Mouse (Mus musculus) kidney, adult 2 months (tissue): Measurements from ENCODE around the gene Cyp2d11.

Experiments used
- CTCF ChIP-seq: fragments of 200-500 bp; conservative IDR thresholded peaks from 2 replicates; pipeline ENCODE4 v1.5.1; 2011; ENCODE audit warnings: low read depth, mild to moderate bottlenecking, control low read depth, low read length, moderate library complexity, mixed read lengths; ENCODE audit not compliant: insufficient read depth, insufficient read length
- POLR2A ChIP-seq: fragments of 200-500 bp; IDR thresholded peaks from one replicate; pipeline ENCODE4 v1.6.1; 2011; ENCODE audit warnings: low read depth, low read length, control low read depth

DNA sequence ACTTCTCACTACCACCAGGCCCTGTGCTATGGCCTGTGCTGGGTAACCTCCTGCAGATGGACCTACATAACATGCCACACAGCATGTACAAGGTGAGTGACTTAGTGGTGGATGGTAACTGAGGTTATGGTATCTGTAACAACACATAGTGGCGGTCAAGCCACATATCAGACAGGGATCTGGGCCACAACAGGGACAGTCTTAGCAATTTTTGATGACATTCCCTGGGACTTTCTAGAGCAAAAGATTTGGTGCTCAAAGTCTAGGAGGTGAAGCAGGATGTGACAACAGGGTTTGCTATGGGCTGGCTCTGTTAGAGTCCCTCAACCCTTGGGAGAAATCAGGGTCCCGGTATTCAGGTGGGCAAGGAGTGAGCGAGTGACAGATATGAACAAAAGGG is 39.8 kb upstream of the Cyp2d11 start:
- TF ChIP-seq CTCF = no peak
- TF ChIP-seq POLR2A = no peak
